Mouse (Mus musculus) c-Kit-negative CD71-positive TER-119-positive erythroid progenitor cells, embryonic 14.5 days (primary cell): ENCODE data around the gene Cep250.
"Not testable (repeated sequence)": the region's sequence is repeated elsewhere in the genome, so short reads cannot be mapped to it uniquely, and the experiment has no call there.

Experiments
- DNase-seq: peaks from one replicate; pipeline ENCODE4 v3.0.0-alpha.2; 2013; ENCODE audit warnings: low read depth, low spot score

Cep250 gene

GRCm38 (mm10) chr2:155956134-155957059, at the start of gene Cep250:
Gene Cep250, plus strand, starts transcription at chr2:155956458.
- DNase-seq, result peak; percentile 86

GRCm38 (mm10) chr2:155914684-155915083, 41.6 kb upstream of the Cep250 start:
- no peak for DNase-seq

GRCm38 (mm10) chr2:155923143-155923542, 33.1 kb upstream of the Cep250 start:
- DNase-seq, result no peak

- not testable (repeated sequence) for DNase-seq
These were observed 31.0 kb upstream of the Cep250 start for GRCm38 (mm10) chr2:155925213-155925612.

GRCm38 (mm10) chr2:155928711-155929345, 27.4 kb upstream of the Cep250 start:
- no peak for DNase-seq

GRCm38 (mm10) chr2:155929531-155930442, 26.5 kb upstream of the Cep250 start, which contains the start of gene Uqcc1:
Gene Uqcc1, minus strand, starts transcription at chr2:155930310.
- peak; percentile 74 for DNase-seq

- no peak for DNase-seq
These were observed 16.2 kb upstream of the Cep250 start for GRCm38 (mm10) chr2:155939897-155940529.

GRCm38 (mm10) chr2:155940681-155941080, 15.6 kb upstream of the Cep250 start, which contains the start of gene Gm15557:
Gene Gm15557, plus strand, starts transcription at chr2:155940728.
- no peak for DNase-seq

GRCm38 (mm10) chr2:155941697-155942442, 14.4 kb upstream of the Cep250 start:
- no peak for DNase-seq

- no peak for DNase-seq
These were observed 12.8 kb upstream of the Cep250 start for GRCm38 (mm10) chr2:155943463-155943862.

GRCm38 (mm10) chr2:155944685-155945084, 11.6 kb upstream of the Cep250 start:
- no peak for DNase-seq

GRCm38 (mm10) chr2:155945124-155945523, 11.1 kb upstream of the Cep250 start, which contains the start of gene Gdf5:
Gene Gdf5, minus strand, starts transcription at chr2:155945367.
- DNase-seq, result no peak

- DNase-seq, result no peak
These were observed 10.7 kb upstream of the Cep250 start for GRCm38 (mm10) chr2:155945580-155945979.

GRCm38 (mm10) chr2:155946069-155946468, 10.2 kb upstream of the Cep250 start:
- DNase-seq, result no peak

GRCm38 (mm10) chr2:155946499-155946898, 9.8 kb upstream of the Cep250 start:
- no peak for DNase-seq

- no peak for DNase-seq
These were observed 8.8 kb upstream of the Cep250 start for GRCm38 (mm10) chr2:155947390-155948002.

GRCm38 (mm10) chr2:155949362-155949761, 6.9 kb upstream of the Cep250 start:
- no peak for DNase-seq

- no peak for DNase-seq
These were observed 4.3 kb upstream of the Cep250 start for GRCm38 (mm10) chr2:155952006-155952405.

GRCm38 (mm10) chr2:155959981-155960380, 3.7 kb downstream of the Cep250 start:
- no peak for DNase-seq

GRCm38 (mm10) chr2:155961862-155962261, 5.6 kb downstream of the Cep250 start:
- no peak for DNase-seq
